Mouse (Mus musculus): ENCODE results near the gene Ripor3. TPM values are rescaled to one million over a fixed set of nuclear protein-coding genes. Genes with fewer than 3 reads are reported as not detected.

Ripor3 gene
- polyA plus RNA-seq, 1 experiment from 2014 or later, result 0.55 TPM

DNA sequence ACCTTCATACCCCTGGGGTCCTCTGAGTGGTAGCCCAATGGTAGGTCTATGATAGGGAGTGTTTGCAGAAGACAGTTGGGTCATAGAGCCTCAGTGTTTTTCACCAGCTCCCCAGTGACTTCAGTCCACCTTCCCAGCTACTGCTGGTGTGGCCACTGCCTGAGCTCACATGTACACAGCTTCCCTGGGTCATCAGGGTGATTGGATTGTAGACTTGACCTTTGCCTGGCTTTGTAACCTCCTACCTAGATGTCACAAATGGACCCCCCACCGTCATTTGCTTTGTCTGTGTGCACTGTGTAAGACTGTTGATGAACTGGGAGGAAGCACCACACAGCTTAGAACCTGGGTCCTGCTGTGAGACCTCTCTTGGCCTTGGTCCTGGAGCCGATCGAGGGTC is 66.2 kb downstream of the Ripor3 start:
- Histone ChIP-seq H3K4me3 (ENCODE audit: low read depth, low read length) (no peak overlapping the region), H3K27me3 (ENCODE audit: control insufficient read depth, insufficient read depth, low read length) (no peaks in the 10 kb centered on the region), H3K9ac (ENCODE audit: low read length) (no peak overlapping the region), H3K4me1 (ENCODE audit: control insufficient read depth, insufficient read depth, low read length) (peaks cover 32% of the 10 kb centered on the region), H3K36me3 (ENCODE audit: control insufficient read depth, insufficient read depth, low read length) (no peaks in the 10 kb centered on the region), H3K27ac (replicated peaks; ENCODE audit: low read depth, low read length) (no peak overlapping the region), H3K4me2 (ENCODE audit: low read depth, severe bottlenecking) (no peak overlapping the region), H3K9me3 (ENCODE audit: control insufficient read depth, low read length) (no peaks in the 10 kb centered on the region)
- ATAC-seq (ENCODE audit: insufficient number of reproducible peaks, low FRiP score, low TSS enrichment, low read depth), result peak; percentile 39; the same call in 1 of the 2 replicates
- no peak for DNase-seq (ENCODE audit: low spot score)
- WGBS, result 93% methylated on average over 3 of the region's 3 CpGs

DNA sequence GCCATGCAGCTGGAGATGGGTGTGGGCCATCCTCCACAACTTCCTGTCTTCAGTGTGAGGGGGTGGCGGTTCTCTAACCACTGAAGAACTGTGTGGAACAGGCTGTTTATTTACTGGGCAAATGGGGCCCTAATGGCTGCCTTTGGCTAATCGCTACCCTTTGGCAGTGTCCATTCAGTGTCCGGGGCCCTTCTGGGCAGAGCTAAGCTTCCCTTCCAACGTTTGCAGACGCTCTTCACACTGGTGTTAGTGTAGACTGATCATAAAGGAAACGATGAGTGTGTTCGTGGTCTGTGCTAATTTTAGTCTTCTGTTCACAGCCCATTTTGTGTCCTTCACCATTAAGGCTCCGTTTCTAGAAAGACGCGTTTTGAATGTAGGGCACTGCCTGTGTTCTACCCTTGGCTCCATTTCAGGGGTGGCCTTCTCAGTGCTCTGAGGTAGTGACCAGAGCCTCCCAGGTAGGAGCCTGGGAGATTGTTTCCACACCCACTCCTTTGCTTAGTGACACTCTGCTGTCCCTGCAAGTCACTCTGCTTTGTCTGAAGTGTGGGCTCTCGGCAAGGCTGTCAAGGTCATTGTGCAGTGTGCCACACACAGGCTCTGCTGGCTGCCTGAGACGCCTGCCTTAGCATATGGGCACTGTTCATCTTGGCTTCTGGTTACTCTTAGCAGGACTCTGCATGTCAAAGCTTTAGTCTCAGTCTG is 67.3 kb downstream of the Ripor3 start:
- Histone ChIP-seq H3K27ac (replicated peaks; ENCODE audit: low read depth, low read length) (no peak overlapping the region), H3K4me1 (ENCODE audit: control insufficient read depth, insufficient read depth, low read length) (peaks cover 39% of the 10 kb centered on the region), H3K36me3 (ENCODE audit: control insufficient read depth, insufficient read depth, low read length) (no peaks in the 10 kb centered on the region), H3K9ac (ENCODE audit: low read length) (no peak overlapping the region), H3K4me3 (ENCODE audit: low read depth, low read length) (no peak overlapping the region), H3K27me3 (ENCODE audit: control insufficient read depth, insufficient read depth, low read length) (no peaks in the 10 kb centered on the region), H3K4me2 (ENCODE audit: low read depth, severe bottlenecking) (no peak overlapping the region), H3K9me3 (ENCODE audit: control insufficient read depth, low read length) (no peaks in the 10 kb centered on the region)
- WGBS, result 83% methylated on average over 12 of the region's 12 CpGs
- ATAC-seq (ENCODE audit: insufficient number of reproducible peaks, low FRiP score, low TSS enrichment, low read depth), result no peak
- no peak for DNase-seq (ENCODE audit: low spot score)

GRCm38 (mm10) chr2:167942199-167942925 is 68.1 kb downstream of the Ripor3 start:
- H3K27ac ChIP-seq (replicated peaks; ENCODE audit: low read depth, low read length), result no peak overlapping the region
- H3K9ac ChIP-seq (ENCODE audit: low read length), result no peak overlapping the region
- H3K4me2 ChIP-seq (ENCODE audit: low read depth, severe bottlenecking), result no peak overlapping the region

GRCm38 (mm10) chr2:167941745-167942176 is 68.7 kb downstream of the Ripor3 start:
- H3K4me3 ChIP-seq (ENCODE audit: low read depth, low read length), result no peak overlapping the region
- no peak overlapping the region for H3K27ac ChIP-seq (replicated peaks; ENCODE audit: low read depth, low read length)
- DNase-seq (ENCODE audit: low spot score) (no peak), ATAC-seq (ENCODE audit: insufficient number of reproducible peaks, low FRiP score, low TSS enrichment, low read depth) (no peak)
- H3K36me3 ChIP-seq (ENCODE audit: control insufficient read depth, insufficient read depth, low read length), result no peaks in the 10 kb centered on the region
- H3K4me1 ChIP-seq (ENCODE audit: control insufficient read depth, insufficient read depth, low read length), result peaks cover 39% of the 10 kb centered on the region
- 52% methylated on average over 6 of the region's 6 CpGs for WGBS
- no peak overlapping the region for H3K9ac ChIP-seq (ENCODE audit: low read length)
- no peaks in the 10 kb centered on the region for H3K27me3 ChIP-seq (ENCODE audit: control insufficient read depth, insufficient read depth, low read length)
- H3K4me2 ChIP-seq (ENCODE audit: low read depth, severe bottlenecking), result no peak overlapping the region
- H3K9me3 ChIP-seq (ENCODE audit: control insufficient read depth, low read length), result no peaks in the 10 kb centered on the region

More at GRCm38 (mm10) chr2:167942199-167942925, 68.1 kb downstream of the Ripor3 start:
- peaks cover 39% of the 10 kb centered on the region for H3K4me1 ChIP-seq (ENCODE audit: control insufficient read depth, insufficient read depth, low read length)
- no peak for DNase-seq (ENCODE audit: low spot score)
- H3K4me3 ChIP-seq (ENCODE audit: low read depth, low read length), result no peak overlapping the region
- H3K9me3 ChIP-seq (ENCODE audit: control insufficient read depth, low read length), result no peaks in the 10 kb centered on the region
- ATAC-seq (ENCODE audit: insufficient number of reproducible peaks, low FRiP score, low TSS enrichment, low read depth), result no peak
- H3K36me3 ChIP-seq (ENCODE audit: control insufficient read depth, insufficient read depth, low read length), result no peaks in the 10 kb centered on the region
- 56% methylated on average over 8 of the region's 8 CpGs for WGBS
- no peaks in the 10 kb centered on the region for H3K27me3 ChIP-seq (ENCODE audit: control insufficient read depth, insufficient read depth, low read length)

GRCm38 (mm10) chr2:167941320-167941719 is 69.1 kb downstream of the Ripor3 start:
- H3K27ac ChIP-seq (replicated peaks; ENCODE audit: low read depth, low read length), result no peak overlapping the region
- H3K4me1 ChIP-seq (ENCODE audit: control insufficient read depth, insufficient read depth, low read length), result peaks cover 39% of the 10 kb centered on the region
- no peak for ATAC-seq (ENCODE audit: insufficient number of reproducible peaks, low FRiP score, low TSS enrichment, low read depth)
- no peaks in the 10 kb centered on the region for H3K9me3 ChIP-seq (ENCODE audit: control insufficient read depth, low read length)
- no peak overlapping the region for H3K4me2 ChIP-seq (ENCODE audit: low read depth, severe bottlenecking)
- H3K9ac ChIP-seq (ENCODE audit: low read length), result no peak overlapping the region
- no peaks in the 10 kb centered on the region for H3K27me3 ChIP-seq (ENCODE audit: control insufficient read depth, insufficient read depth, low read length)
- 67% methylated on average over 4 of the region's 4 CpGs for WGBS
- DNase-seq (ENCODE audit: low spot score), result no peak
- H3K4me3 ChIP-seq (ENCODE audit: low read depth, low read length), result no peak overlapping the region
- no peaks in the 10 kb centered on the region for H3K36me3 ChIP-seq (ENCODE audit: control insufficient read depth, insufficient read depth, low read length)

DNA sequence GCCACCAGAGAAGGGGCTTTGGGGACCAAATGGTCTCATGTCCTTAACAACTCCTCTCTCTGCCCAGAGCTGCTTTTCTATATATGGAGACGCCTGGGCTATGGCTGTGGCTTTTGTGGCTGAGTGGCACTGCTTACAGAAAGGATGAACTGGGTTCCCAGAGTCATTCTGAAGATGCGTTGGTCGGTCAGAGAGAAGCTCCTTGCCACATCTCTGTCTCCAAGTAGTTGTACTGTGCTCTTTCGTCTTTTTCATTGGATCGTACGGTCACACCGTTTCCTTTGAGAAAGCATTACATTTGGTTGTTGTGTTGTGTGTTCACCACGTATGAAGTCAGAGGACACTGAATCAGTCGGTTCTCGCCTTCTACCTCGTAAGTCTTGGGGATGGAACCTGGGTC is 69.8 kb downstream of the Ripor3 start:
- Histone ChIP-seq H3K4me2 (ENCODE audit: low read depth, severe bottlenecking) (no peak overlapping the region), H3K36me3 (ENCODE audit: control insufficient read depth, insufficient read depth, low read length) (no peaks in the 10 kb centered on the region), H3K27me3 (ENCODE audit: control insufficient read depth, insufficient read depth, low read length) (no peaks in the 10 kb centered on the region), H3K9me3 (ENCODE audit: control insufficient read depth, low read length) (no peaks in the 10 kb centered on the region), H3K27ac (replicated peaks; ENCODE audit: low read depth, low read length) (no peak overlapping the region), H3K4me1 (ENCODE audit: control insufficient read depth, insufficient read depth, low read length) (peaks cover 39% of the 10 kb centered on the region), H3K9ac (ENCODE audit: low read length) (no peak overlapping the region), H3K4me3 (ENCODE audit: low read depth, low read length) (no peak overlapping the region)
- DNase-seq (ENCODE audit: low spot score), result no peak
- WGBS, result 92% methylated on average over 11 of the region's 11 CpGs
- ATAC-seq (ENCODE audit: insufficient number of reproducible peaks, low FRiP score, low TSS enrichment, low read depth), result no peak

GRCm38 (mm10) chr2:167939632-167940399 is 70.6 kb downstream of the Ripor3 start:
- H3K4me1 ChIP-seq (ENCODE audit: control insufficient read depth, insufficient read depth, low read length), result peaks cover 39% of the 10 kb centered on the region
- H3K4me3 ChIP-seq (ENCODE audit: low read depth, low read length), result no peak overlapping the region
- H3K36me3 ChIP-seq (ENCODE audit: control insufficient read depth, insufficient read depth, low read length), result no peaks in the 10 kb centered on the region
- no peaks in the 10 kb centered on the region for H3K27me3 ChIP-seq (ENCODE audit: control insufficient read depth, insufficient read depth, low read length)
- peak overlapping the region; percentile 20; the same call in 1 of the 2 replicates for H3K4me2 ChIP-seq (ENCODE audit: low read depth, severe bottlenecking)
- H3K9me3 ChIP-seq (ENCODE audit: control insufficient read depth, low read length), result no peaks in the 10 kb centered on the region
- 0 out of 2 replicates have a peak overlapping the region, but pooled peaks have one; percentile 12 for H3K9ac ChIP-seq (ENCODE audit: low read length)
- H3K27ac ChIP-seq (replicated peaks; ENCODE audit: low read depth, low read length), result no peak overlapping the region; the same call in 1 of the 2 replicates
- 55% methylated on average over 11 of the region's 11 CpGs for WGBS
- no peak for ATAC-seq (ENCODE audit: insufficient number of reproducible peaks, low FRiP score, low TSS enrichment, low read depth)
- no peak for DNase-seq (ENCODE audit: low spot score)

DNA sequence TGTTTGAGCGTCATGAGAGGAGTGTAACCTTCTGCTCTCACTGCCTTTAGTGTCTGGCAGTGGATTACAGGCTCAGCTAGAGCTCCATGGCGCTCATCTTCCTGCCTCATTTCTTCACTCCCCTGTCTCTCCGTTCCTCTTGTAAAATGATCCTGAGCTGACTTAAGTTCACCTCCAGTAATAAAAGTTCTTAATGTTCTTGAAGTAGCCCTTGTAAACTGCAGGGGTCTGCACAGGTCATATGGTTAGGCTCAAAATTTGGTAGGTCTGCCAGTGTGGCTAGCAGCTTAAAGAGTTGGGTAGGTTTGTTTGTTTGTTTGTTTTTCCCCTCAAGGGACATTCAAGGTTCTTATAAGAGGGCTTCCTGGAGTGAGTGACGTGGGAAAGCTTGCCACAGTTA is 71.2 kb downstream of the Ripor3 start:
- ATAC-seq (ENCODE audit: insufficient number of reproducible peaks, low FRiP score, low TSS enrichment, low read depth) (no peak), DNase-seq (ENCODE audit: low spot score) (no peak)
- no peaks in the 10 kb centered on the region for H3K9me3 ChIP-seq (ENCODE audit: control insufficient read depth, low read length)
- no peaks in the 10 kb centered on the region for H3K27me3 ChIP-seq (ENCODE audit: control insufficient read depth, insufficient read depth, low read length)
- 27% methylated on average over 4 of the region's 4 CpGs for whole genome bisulfite sequencing
- H3K9ac ChIP-seq (ENCODE audit: low read length), result no peak overlapping the region
- H3K27ac ChIP-seq (replicated peaks; ENCODE audit: low read depth, low read length), result no peak overlapping the region
- no peaks in the 10 kb centered on the region for H3K36me3 ChIP-seq (ENCODE audit: control insufficient read depth, insufficient read depth, low read length)
- H3K4me2 ChIP-seq (ENCODE audit: low read depth, severe bottlenecking), result no peak overlapping the region
- H3K4me3 ChIP-seq (ENCODE audit: low read depth, low read length), result no peak overlapping the region
- peaks cover 36% of the 10 kb centered on the region for H3K4me1 ChIP-seq (ENCODE audit: control insufficient read depth, insufficient read depth, low read length)
